Mouse (Mus musculus): ENCODE data around the gene Zfp536. TPM values are rescaled to one million over a fixed set of nuclear protein-coding genes. Genes with fewer than 3 reads are reported as not detected.

Zfp536 gene
- 10 to 100 TPM in 1 of 2 experiments, 1 to 10 TPM in 1; 9.0 to 11.3 TPM for total RNA-seq (2021)
- long read RNA-seq, experiment 1, full-length matches to known transcripts, result 1 of 3 reads
- long read RNA-seq, experiment 1, partial matches to known transcripts, result 0 of 3 reads
- long read RNA-seq, experiment 1, other reads (novel, unspliced or antisense), result 2 of 3 reads
- long read RNA-seq, experiment 2, partial matches to known transcripts, result 1 of 2 reads
- long read RNA-seq, experiment 2, other reads (novel, unspliced or antisense), result 1 of 2 reads

DNA sequence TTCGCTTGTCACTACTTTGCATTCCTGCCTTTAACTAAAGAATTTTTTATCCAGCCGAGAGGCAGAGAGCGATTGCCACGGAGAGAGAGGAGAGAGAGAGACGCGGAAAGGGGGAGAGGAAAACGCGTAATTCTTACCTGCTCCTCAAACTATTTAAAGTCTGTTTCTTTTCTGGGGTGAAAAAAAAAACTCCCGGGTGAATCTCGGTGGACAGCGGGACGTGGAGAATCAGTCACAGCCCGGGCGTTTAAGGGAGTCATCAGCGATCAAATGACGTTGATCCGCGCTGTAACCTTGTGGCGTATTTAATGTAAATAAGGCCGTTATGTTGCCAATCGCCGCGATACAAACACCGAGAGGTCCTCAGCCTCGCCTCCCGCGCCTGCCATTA, at the start of gene Zfp536:
Zfp536 (minus strand) TSS at position 330 of the 391 bp plus-strand sequence.
- DNase-seq (ENCODE audit: low spot score in 2 of 2), result no peak

- DNase-seq (ENCODE audit: low spot score in 2 of 2), result no peak
Measured at GRCm38 (mm10) chr7:37820670-37821301, 47.3 kb upstream of the Zfp536 start.

DNA sequence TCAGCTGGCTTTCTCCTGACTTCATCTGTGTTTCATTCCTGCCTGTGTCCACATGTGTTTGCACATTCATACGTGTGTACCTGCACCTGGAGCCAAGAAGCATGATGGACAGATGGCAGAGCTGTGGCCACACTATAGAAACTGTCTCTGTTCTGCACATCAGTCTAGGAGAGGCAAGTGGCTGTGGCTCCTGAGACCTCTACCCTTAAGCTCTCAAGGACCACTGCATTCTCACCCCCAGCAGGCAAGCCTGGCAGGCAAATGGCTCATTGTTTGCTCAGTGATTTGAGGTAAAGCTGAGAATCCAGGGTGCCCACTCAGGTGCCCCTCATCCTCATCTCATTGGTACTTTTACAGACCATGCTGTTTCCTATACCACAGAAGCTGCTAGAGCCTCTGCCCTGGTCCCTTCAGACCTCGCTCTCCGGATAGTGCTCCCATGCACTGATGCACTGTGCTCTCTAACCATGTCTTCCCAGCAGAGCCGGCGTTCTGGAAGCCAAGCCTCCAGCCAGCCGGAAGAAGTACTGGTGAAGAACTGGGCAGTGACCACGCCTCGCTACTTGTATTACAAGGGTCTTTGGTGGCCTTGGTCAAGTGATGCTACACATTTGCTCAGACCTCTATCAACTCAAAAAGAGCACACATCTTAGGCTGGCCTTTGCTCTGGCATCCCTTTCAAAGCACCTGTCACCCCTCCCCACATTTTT, 45.3 kb upstream of the Zfp536 start:
- no peak for DNase-seq (ENCODE audit: low spot score in 2 of 2)

GRCm38 (mm10) chr7:37816901-37817300, 43.5 kb upstream of the Zfp536 start:
- no peak for DNase-seq (ENCODE audit: low spot score in 2 of 2)

DNA sequence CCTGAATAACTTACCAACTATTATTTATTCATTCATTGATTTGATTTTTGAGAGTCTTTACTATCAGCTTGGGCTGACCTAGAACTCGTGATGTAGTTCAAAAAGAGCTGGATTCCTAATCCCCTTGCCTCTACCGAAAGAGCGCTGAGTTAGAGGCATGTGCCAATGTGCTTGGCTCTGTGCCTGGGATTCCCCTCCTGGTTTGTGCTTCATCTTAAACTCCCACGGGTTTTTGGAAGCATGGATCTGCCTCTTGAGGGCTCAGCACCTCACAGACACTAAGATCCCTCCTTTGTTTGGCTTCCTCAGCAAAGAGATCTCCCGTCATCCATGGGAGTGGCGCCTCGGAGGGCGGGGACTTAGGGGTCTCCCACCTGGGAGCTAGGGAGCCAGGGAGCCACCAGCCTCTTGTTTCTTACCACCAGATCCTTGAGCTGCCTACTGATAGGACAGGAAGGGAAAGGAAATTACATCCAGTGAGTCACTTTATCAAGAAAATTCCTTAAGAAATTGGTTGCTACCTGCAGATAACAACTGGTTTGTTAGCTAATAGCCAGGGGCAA, 41.5 kb upstream of the Zfp536 start:
- no peak for DNase-seq (ENCODE audit: low spot score in 2 of 2)

- no peak for DNase-seq (ENCODE audit: low spot score in 2 of 2)
Measured at GRCm38 (mm10) chr7:37813676-37814075, 40.2 kb upstream of the Zfp536 start.

- DNase-seq (ENCODE audit: low spot score in 2 of 2), result no peak
Measured at GRCm38 (mm10) chr7:37809908-37810307, 36.5 kb upstream of the Zfp536 start.

GRCm38 (mm10) chr7:37809001-37809400, 35.6 kb upstream of the Zfp536 start:
- DNase-seq (ENCODE audit: low spot score in 2 of 2), result no peak

DNA sequence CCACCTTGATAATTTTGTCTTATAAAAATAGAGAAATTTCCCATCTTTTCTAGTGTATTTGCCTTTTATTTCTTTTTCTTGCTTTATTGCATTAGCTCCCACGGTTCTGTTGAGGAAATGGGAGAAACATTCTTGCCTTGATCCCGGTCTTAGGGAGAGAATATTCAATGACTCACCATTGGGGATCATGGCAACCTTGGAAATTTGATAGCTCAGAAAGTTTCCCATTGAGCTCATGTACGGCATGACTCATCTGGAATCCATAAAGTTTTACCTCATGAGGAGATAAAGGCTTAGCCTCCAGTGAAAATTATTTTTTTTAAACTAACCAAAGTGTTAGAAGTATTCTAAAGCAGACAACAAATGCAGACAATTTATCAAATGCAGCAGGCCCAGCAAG, 27.7 kb upstream of the Zfp536 start:
- no peak for DNase-seq (ENCODE audit: low spot score in 2 of 2)

DNA sequence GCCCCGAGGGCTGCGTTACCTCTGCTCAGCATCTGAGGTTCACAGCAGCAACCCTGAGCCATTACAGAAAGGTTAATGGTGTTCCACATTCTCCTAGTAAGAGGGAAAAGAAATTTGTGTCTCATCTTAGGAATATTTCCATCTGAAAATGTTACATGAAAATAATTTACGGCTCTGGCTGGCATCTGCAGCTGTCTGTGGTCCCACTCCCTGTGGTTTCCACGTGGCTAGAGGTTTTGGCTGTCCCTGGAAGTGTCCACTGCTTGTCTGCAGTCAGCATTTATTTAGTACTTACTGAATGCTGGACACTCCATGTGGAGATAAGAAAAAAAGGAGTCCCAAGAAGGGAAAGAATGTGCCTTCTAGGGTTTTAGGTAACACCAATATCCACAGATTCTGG, 15.3 kb upstream of the Zfp536 start:
- no peak for DNase-seq (ENCODE audit: low spot score in 2 of 2)

DNA sequence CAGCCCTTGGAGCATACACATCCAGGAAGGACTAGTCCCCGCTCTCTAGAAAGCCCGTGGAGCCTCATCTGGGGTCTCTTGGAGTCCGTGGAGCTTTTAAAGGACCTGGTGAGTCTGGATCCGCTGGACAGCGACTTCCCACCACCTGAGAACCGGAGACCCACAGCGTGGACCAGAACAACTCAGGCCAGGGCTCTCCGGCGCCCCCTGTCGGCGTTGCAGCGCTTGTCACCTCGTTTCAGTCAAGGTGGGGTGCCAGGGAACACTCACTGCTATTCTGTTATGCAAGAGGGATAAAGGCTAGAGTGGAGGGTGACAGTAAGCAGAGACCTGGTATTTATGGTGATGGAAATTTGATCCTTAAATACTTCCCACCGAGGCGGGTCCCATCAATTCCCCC, 2.1 kb upstream of the Zfp536 start:
- peak; percentile 61 to 70 for DNase-seq (ENCODE audit: low spot score in 2 of 2)

GRCm38 (mm10) chr7:37774463-37774970, 1.1 kb upstream of the Zfp536 start:
- DNase-seq (ENCODE audit: low spot score in 2 of 2), result no peak

DNA sequence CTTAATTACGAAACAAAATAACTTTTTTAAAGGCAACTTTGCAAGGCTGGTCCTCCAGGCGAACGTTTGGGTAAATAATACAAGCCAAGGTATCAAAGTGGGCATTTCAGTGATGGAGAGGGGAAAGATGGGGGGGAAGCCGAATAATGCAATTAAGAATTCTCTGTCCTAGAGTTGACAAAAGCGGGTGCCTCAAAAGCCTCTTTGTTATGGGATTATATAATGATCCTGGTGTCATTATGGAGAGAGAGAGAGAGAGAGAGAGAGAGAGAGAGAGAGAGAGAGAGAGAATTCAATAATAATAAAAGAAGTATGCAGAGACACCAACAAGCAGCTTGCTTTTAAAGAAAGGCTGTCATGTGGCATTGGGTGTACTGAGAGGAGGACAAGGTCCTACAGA, 465 bp upstream of the Zfp536 start:
- no peak for DNase-seq (ENCODE audit: low spot score in 2 of 2)

DNA sequence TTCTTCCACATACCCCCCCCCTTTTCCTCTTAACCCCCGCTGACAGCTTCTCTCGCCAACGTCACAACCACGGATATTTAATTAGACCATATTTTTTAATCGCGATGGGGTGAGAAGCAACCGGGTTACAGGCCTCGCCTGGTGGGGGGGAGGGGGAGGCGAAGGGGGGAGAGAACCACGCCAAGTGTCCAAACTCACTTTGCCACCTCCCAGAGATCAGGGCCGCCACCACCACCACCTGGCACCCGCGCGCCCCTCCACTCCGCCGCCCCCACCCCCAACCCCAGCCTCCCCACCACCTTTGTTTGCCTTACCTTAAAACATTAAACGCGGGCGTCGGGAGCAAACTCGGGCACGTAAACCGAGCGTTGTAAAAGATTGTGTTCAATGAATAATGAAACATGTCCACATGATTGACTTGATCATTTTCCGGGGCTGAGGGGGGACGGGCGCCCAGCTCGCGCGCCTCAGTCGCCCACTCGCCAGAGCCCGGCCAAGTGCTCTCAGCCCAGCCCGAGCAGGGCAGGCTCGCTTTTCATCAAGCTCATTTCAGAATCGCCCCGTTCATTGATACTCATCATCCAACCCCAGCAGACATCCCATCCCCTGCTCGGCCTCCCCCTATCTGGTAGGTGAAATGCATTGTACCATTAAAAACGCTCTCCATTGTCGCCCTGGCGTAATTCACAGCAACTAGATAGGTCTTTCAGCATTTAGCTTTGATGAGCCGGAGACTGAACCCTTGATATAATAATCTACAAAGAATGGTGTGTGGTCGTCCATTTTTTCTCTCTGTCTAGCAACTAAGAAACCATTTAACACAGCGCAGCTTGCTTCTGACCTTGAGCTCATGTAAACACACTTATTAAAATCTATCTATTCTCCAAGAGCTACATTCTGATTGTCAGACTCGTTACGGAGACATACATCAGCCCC, 797 bp downstream of the Zfp536 start:
- DNase-seq (ENCODE audit: low spot score in 2 of 2), result peak in 1 of 2 experiments; percentile 27

DNA sequence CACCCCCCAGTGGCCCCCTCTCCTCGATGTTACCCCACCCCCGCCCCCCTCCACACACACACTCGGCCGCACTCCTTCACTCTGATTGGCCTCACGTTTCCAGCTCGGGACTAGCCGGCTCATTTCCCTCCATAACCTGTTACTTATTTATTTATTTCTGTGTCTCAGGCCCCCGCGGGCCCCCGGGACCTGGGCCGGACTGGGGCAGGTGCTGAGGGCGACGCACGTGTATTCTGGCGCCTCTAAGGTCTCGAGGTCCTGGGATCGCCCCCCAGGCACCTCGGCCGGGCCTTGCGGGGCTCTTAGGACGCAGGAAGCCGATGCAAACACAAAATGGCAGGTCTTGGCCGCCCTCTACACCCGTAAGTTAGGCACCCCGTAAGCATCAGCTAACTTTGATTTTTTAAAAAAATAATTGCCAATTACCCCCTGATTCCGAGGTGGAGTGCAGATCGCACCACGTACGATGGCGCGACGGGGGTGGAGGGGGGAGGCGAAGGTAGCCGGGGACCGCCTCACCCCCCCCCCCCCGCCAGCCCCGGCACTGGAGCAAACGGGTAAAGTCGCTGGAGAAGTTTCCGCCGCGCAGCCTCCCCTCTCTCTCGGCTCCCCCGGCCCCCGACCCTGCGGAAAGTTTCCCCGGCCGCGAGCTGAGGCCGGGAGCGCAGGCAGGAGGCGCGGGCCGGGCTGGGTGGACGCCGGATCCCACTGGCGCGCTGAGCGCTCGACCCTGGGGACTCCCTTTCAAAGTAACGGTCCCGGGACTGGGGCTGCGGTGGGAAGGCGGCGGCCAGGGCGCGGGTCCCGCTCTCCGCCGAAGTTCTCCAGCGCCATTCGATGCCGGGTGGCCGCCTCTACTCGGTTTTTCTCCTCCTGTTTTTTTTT, 1.7 kb downstream of the Zfp536 start:
- peak; percentile 28 to 44 for DNase-seq (ENCODE audit: low spot score in 2 of 2)

- peak; percentile 66 to 87 for DNase-seq (ENCODE audit: low spot score in 2 of 2)
Measured at GRCm38 (mm10) chr7:37770400-37771050, 2.9 kb downstream of the Zfp536 start.

- peak in 1 of 2 experiments; percentile 52 for DNase-seq (ENCODE audit: low spot score in 2 of 2)
Measured at GRCm38 (mm10) chr7:37769526-37770399, 3.7 kb downstream of the Zfp536 start.

DNA sequence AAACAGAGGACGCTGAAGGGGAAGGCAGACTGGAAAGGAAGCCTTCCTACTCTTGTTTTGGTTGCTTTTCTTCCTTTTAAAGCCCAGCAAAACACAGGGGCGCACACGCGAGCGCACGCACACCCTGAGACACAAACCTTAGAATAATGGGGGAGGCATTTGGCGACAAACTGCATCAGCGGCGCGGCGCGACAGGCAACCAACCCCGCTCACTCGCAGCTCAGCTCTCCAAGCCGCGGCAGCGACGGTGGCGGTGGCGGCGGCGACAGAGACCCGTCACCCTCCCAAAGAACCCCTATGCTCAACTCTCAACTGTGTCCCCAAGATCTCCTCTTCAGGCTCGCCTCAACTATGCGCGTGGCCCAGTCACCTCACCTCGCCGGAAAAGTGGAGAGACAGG, 4.4 kb downstream of the Zfp536 start:
- peak in 1 of 2 experiments; percentile 21 for DNase-seq (ENCODE audit: low spot score in 2 of 2)
